Mouse (Mus musculus): Measurements from ENCODE around the gene Tmem201.

- no peak for TF ChIP-seq CTCF (IDR thresholded peaks at IDR 0.05; ENCODE audit: control insufficient read depth, insufficient read depth, insufficient read length)
- TF ChIP-seq CEBPB (IDR thresholded peaks at IDR 0.05; ENCODE audit: low read depth) = no peak
Measured at GRCm38 (mm10) chr4:149735624-149736250, 2.1 kb downstream of the Tmem201 start.
